Mouse (Mus musculus) mouse embryonic stem cell (cell line): ENCODE results near the gene Dbndd1.
"Not testable (repeated sequence)": the region's sequence is repeated elsewhere in the genome, so short reads cannot be mapped to it uniquely, and the experiment has no call there.

Experiments used
- in situ Hi-C, 2 experiments: fragments of 300-500 bp; cut with MboI; formaldehyde crosslinking; loops; 1 replicate in 1 of 2; 3 replicates in 1 of 2; pipeline ENCODE4 v1.14.3; 2019 to 2020; ENCODE audit warnings: low sequenced_read_pairs in 2 of 2, low pct_unique_long_range_greater_than_20kb in 1 of 2, mixed read lengths in 1 of 2; ENCODE audit not compliant: unreplicated experiment in 1 of 2

Dbndd1 gene

GRCm38 (mm10) chr8:123502192-123502591 lies 13.1 kb downstream of the Dbndd1 start:
- in situ Hi-C loops: no loop called here

GRCm38 (mm10) chr8:123499556-123499955 lies 15.7 kb downstream of the Dbndd1 start:
- in situ Hi-C loops: no loop called here

GRCm38 (mm10) chr8:123498963-123499362 lies 16.3 kb downstream of the Dbndd1 start:
- in situ Hi-C loops: no loop called here

GRCm38 (mm10) chr8:123497699-123498098 lies 17.6 kb downstream of the Dbndd1 start:
- in situ Hi-C loops: no loop called here

- in situ Hi-C loops: no loop called here
Measured at GRCm38 (mm10) chr8:123492898-123493297, 22.4 kb downstream of the Dbndd1 start.

GRCm38 (mm10) chr8:123491280-123492075 lies 23.8 kb downstream of the Dbndd1 start:
- in situ Hi-C loops: no loop called here

- in situ Hi-C loops: no loop called here
Measured at GRCm38 (mm10) chr8:123482627-123483026, 32.6 kb downstream of the Dbndd1 start.

GRCm38 (mm10) chr8:123478456-123479218 lies 36.6 kb downstream of the Dbndd1 start:
- in situ Hi-C loops: no loop called here

- in situ Hi-C loops: no loop called here
Measured at GRCm38 (mm10) chr8:123477737-123478258, 37.5 kb downstream of the Dbndd1 start, which contains the start of gene Afg3l1. Gene Afg3l1, plus strand, starts transcription at chr8:123477903.

GRCm38 (mm10) chr8:123476911-123477736 lies 38.1 kb downstream of the Dbndd1 start:
- in situ Hi-C loops: no loop called here

GRCm38 (mm10) chr8:123474549-123474948 lies 40.7 kb downstream of the Dbndd1 start:
- in situ Hi-C loops: not testable (repeated sequence)

- in situ Hi-C loops: not testable (repeated sequence)
Measured at GRCm38 (mm10) chr8:123472991-123473390, 42.3 kb downstream of the Dbndd1 start.

- in situ Hi-C loops: no loop called here
Measured at GRCm38 (mm10) chr8:123467476-123467875, 47.8 kb downstream of the Dbndd1 start.

GRCm38 (mm10) chr8:123463651-123464050 lies 51.6 kb downstream of the Dbndd1 start:
- in situ Hi-C loops: no loop called here
